Mouse (Mus musculus) liver, embryonic 14.5 days (tissue): ENCODE results near the gene Tent5b. TPM values are rescaled to one million over a fixed set of nuclear protein-coding genes. Genes with fewer than 3 reads are reported as not detected.

Experiments
- ATAC-seq: fragments of 200-750 bp; cut with Nextera tagmentation; 2 replicates; pipeline ENCODE4 v1.8.0; 2017; ENCODE audit warnings: moderate number of reproducible peaks, mild to moderate bottlenecking, moderate library complexity; ENCODE audit not compliant: insufficient read depth
- DNase-seq, 3 experiments: peaks; one replicate each; pipeline ENCODE4 v3.0.0-alpha.2; 2012 to 2013; ENCODE audit warnings: low read depth in 3 of 3, low spot score in 3 of 3
- H3K27ac ChIP-seq: fragments of 300-500 bp; sonication (generic); 2 replicates; pipeline ENCODE4 v1.5.1; 2014; ENCODE audit warnings: moderate library complexity, mild to moderate bottlenecking, control low read depth, inconsistent platforms
- H3K27me3 ChIP-seq: fragments of 300-500 bp; sonication (generic); 2 replicates; pipeline ENCODE4 v1.6.1; 2014; ENCODE audit warnings: mild to moderate bottlenecking, low read length, moderate library complexity; ENCODE audit not compliant: control insufficient read depth, insufficient read depth
- H3K36me3 ChIP-seq: fragments of 300-500 bp; sonication (generic); replicated peaks from 2 replicates; pipeline ENCODE4 v1.6.1; 2014; ENCODE audit warnings: low read depth; ENCODE audit not compliant: control insufficient read depth, insufficient read depth
- H3K4me1 ChIP-seq, 2 experiments: fragments of 200-500 bp in 1 of 2; fragments of 300-500 bp in 1 of 2; sonication (generic) in 1 of 2; replicated peaks; 2 replicates each; pipeline ENCODE4 v1.6.1; 2012 to 2014; ENCODE audit warnings: antibody characterized with exemption in 1 of 2, inconsistent platforms in 1 of 2, low read length in 1 of 2; ENCODE audit not compliant: control insufficient read depth in 2 of 2, insufficient read depth in 2 of 2
- H3K4me2 ChIP-seq: fragments of 300-500 bp; sonication (generic); 2 replicates; pipeline ENCODE4 v1.6.1; 2014; ENCODE audit warnings: low read depth, mild to moderate bottlenecking, control low read depth, moderate library complexity
- H3K4me3 ChIP-seq, 2 experiments: fragments of 200-500 bp in 1 of 2; fragments of 300-500 bp in 1 of 2; sonication (generic) in 1 of 2; 2 replicates each; pipeline ENCODE4 v1.5.1; 2012 to 2014; ENCODE audit warnings: low read depth in 2 of 2, low read length in 2 of 2, mild to moderate bottlenecking in 2 of 2, control low read depth in 1 of 2, inconsistent platforms in 1 of 2, moderate library complexity in 1 of 2; ENCODE audit not compliant: insufficient read depth in 1 of 2
- H3K9ac ChIP-seq: fragments of 300-500 bp; sonication (generic); replicated peaks from 2 replicates; pipeline ENCODE4 v1.6.1; 2014; ENCODE audit warnings: mild to moderate bottlenecking, control low read depth, moderate library complexity
- H3K9me3 ChIP-seq: fragments of 300-500 bp; sonication (generic); 2 replicates; pipeline ENCODE4 v1.6.1; 2016; ENCODE audit warnings: low read length, mixed read lengths; ENCODE audit not compliant: control insufficient read depth
- CTCF ChIP-seq: IDR thresholded peaks from 2 replicates; pipeline ENCODE4 v1.5.1; 2016; ENCODE audit warnings: antibody characterized with exemption, low read depth, control low read depth
- EP300 ChIP-seq: IDR thresholded peaks from 2 replicates; pipeline ENCODE4 v1.6.1; 2016; ENCODE audit warnings: antibody characterized with exemption, low read depth
- WGBS: fragments of 180-500 bp; shearing (Covaris S2); extraction: QIAGEN DNeasy Blood & Tissue Kit; methylation state at CpG from one replicate; pipeline ENCODE4 v1.1.7; 2014; ENCODE audit not compliant: insufficient replicate concordance; 5-methylcytosine and 5-hydroxymethylcytosine counted together
- polyA plus RNA-seq, 2 experiments: library from polyadenylated mRNA; depleted of rRNA in 1 of 2; stranded (reverse) in 1 of 2; unstranded in 1 of 2; fragments of >200 nt; fragmentation: Nextera tagmentation in 1 of 2; extraction: Ambion mirVana in 1 of 2; gene quantifications; 2 replicates each; pipeline versions ENCODE4 v1.2.1 to v1.2.3; 2012 to 2014

Gene Tent5b
- polyA plus RNA-seq, 2 experiments = 0.02 TPM; not detected in 1

- Histone ChIP-seq H3K27ac (no peak overlapping the region), H3K9me3 (no peaks in the 10 kb centered on the region), H3K36me3 (no peaks in the 10 kb centered on the region), H3K9ac (no peak overlapping the region), H3K4me2 (peak overlapping the region; percentile 51), H3K4me1 (peaks cover 0 to 2% of the 10 kb centered on the region in 2 experiments; a peak in 1 of 4 replicates), H3K4me3 (peak overlapping the region; percentile 31 to 40), H3K27me3 (peaks cover 50% of the 10 kb centered on the region)
- DNase-seq (no peak), ATAC-seq (no peak)
- TF ChIP-seq EP300 = no peak
- no peak for TF ChIP-seq CTCF
- WGBS = 4% methylated on average over 34 of the region's 34 CpGs
Measured at GRCm38 (mm10) chr4:133480185-133480537, 229 bp downstream of the Tent5b start.

- Histone ChIP-seq H3K9ac (no peak overlapping the region), H3K27ac (no peak overlapping the region), H3K27me3 (peaks cover 50% of the 10 kb centered on the region), H3K4me2 (no peak overlapping the region), H3K36me3 (no peaks in the 10 kb centered on the region), H3K4me3 (no peak overlapping the region; a peak in 1 of 4 replicates), H3K4me1 (peaks cover 0 to 2% of the 10 kb centered on the region in 2 experiments; a peak in 1 of 4 replicates), H3K9me3 (no peaks in the 10 kb centered on the region)
- no peak for DNase-seq
- ATAC-seq = no peak
- TF ChIP-seq CTCF = no peak
- WGBS = 49% methylated on average over 6 of the region's 6 CpGs
Measured at GRCm38 (mm10) chr4:133480754-133481153, 822 bp downstream of the Tent5b start.

- Histone ChIP-seq H3K4me3 (no peak overlapping the region), H3K4me1 (peaks cover 0 to 2% of the 10 kb centered on the region in 2 experiments; a peak in 1 of 4 replicates), H3K36me3 (no peaks in the 10 kb centered on the region), H3K27me3 (peaks cover 50% of the 10 kb centered on the region), H3K9ac (no peak overlapping the region), H3K27ac (no peak overlapping the region), H3K9me3 (no peaks in the 10 kb centered on the region), H3K4me2 (no peak overlapping the region)
- WGBS = 19% methylated on average over 4 of the region's 4 CpGs
- TF ChIP-seq CTCF (no peak), EP300 (no peak)
- DNase-seq (no peak), ATAC-seq (no peak)
Measured at GRCm38 (mm10) chr4:133481488-133481887, 1.6 kb downstream of the Tent5b start.

GRCm38 (mm10) chr4:133482479-133482878 lies 2.5 kb downstream of the Tent5b start:
- DNase-seq (no peak), ATAC-seq (no peak)
- no peak for TF ChIP-seq CTCF
- H3K27me3 ChIP-seq = peaks cover 50% of the 10 kb centered on the region
- H3K9ac ChIP-seq = no peak overlapping the region
- no peak overlapping the region for H3K4me2 ChIP-seq
- peaks cover 0 to 2% of the 10 kb centered on the region in 2 experiments; a peak in 1 of 4 replicates for H3K4me1 ChIP-seq
- no peaks in the 10 kb centered on the region for H3K9me3 ChIP-seq
- no peaks in the 10 kb centered on the region for H3K36me3 ChIP-seq
- no peak overlapping the region for H3K4me3 ChIP-seq
- WGBS = 70% methylated on average over 3 of the region's 3 CpGs
- no peak overlapping the region for H3K27ac ChIP-seq

DNA sequence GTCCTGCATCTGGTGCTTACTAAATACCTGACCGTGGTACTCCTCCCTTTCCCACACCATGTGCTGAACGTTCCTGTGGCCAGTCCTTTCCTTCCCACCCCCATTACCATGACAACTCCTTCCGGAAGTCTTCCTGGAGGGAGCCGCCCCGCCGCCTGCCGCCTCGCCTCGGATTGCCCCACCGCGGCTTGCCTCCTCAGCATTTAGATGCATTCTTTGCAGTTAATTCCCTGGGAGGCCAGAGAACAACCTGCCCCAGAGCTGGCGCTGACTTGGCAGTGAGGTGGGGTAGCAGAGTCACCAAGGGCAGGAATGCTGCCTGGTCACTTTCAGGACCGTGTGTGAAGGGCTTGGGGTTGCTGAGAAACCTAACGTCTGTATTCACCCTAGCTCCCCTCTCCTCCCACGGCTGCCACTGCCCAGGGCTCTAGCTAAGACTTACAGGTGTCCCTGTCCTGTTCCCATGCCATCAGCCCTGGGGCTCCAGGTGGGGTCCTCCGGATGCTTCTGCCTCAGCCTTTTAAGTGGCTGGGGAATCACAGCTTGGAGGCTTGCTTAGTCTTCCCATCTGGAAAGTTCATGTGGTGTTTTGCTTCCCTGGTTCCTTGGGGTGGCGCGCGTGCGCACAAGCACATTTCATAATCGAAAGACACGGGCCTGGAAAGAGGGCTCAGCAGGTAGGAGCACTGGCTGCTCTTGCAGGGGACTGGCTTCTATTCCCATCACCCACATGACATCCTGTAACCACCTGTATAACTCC lies 4.5 kb downstream of the Tent5b start:
- no peak overlapping the region for H3K27ac ChIP-seq
- H3K9me3 ChIP-seq = no peaks in the 10 kb centered on the region
- WGBS = 13% methylated on average over 22 of the region's 22 CpGs
- no peak overlapping the region for H3K4me2 ChIP-seq
- DNase-seq (no peak), ATAC-seq (no peak)
- peaks cover 2 to 11% of the 10 kb centered on the region in 2 experiments; a peak in 2 of 4 replicates for H3K4me1 ChIP-seq
- H3K9ac ChIP-seq = no peak overlapping the region
- H3K27me3 ChIP-seq = peaks cover 39% of the 10 kb centered on the region
- no peak for TF ChIP-seq CTCF
- no peak for TF ChIP-seq EP300
- H3K36me3 ChIP-seq = no peaks in the 10 kb centered on the region
- H3K4me3 ChIP-seq = no peak overlapping the region
